8 mouse cellular contexts compared by ENCODE assay signal in genomic region chr11:69671726-69672124, GRCm38 (mm10). TPM values are rescaled to one million over a fixed set of nuclear protein-coding genes. Genes with fewer than 3 reads are reported as not detected.
DNase-seq lines count a peak whose midpoint lies in the region; ATAC-seq and TF ChIP-seq lines count a peak whose summit lies in the region.

No protein-coding gene starts in this region.

- peak overlapping the region; percentile 97 for H3K27ac ChIP-seq in kidney, adult 2 months (ENCODE audit: insufficient read depth, low read depth, low read length)
- peak overlapping the region; percentile 98 for H3K27ac ChIP-seq in embryonic facial prominence, embryonic 10.5 days (replicated peaks)
- peak overlapping the region; percentile 89 for H3K27ac ChIP-seq in intestine, embryonic 15.5 days
- peak overlapping the region; percentile 99 for H3K27ac ChIP-seq in midbrain, postnatal 0 days (ENCODE audit: low read depth, low read length)

- 2% methylated on average over 43 of the region's 43 CpGs for WGBS in kidney, adult 2 months
- WGBS in embryonic facial prominence, embryonic 10.5 days, result under 1% methylated on average over 43 of the region's 43 CpGs
- under 1% methylated on average over 43 of the region's 43 CpGs for WGBS in intestine, embryonic 15.5 days
- under 1% methylated on average over 43 of the region's 43 CpGs for WGBS in midbrain, postnatal 0 days

- peak overlapping the region; percentile 97 for H3K9ac ChIP-seq in intestine, embryonic 15.5 days
- peak overlapping the region; percentile 100 for H3K9ac ChIP-seq in midbrain, postnatal 0 days (replicated peaks; ENCODE audit: low read length, poor library complexity, severe bottlenecking)

- H3K4me2 ChIP-seq in intestine, embryonic 15.5 days (replicated peaks), result no peak overlapping the region; the same call in 1 of the 2 replicates
- H3K4me2 ChIP-seq in midbrain, postnatal 0 days (ENCODE audit: low read depth, low read length, poor library complexity, severe bottlenecking), result peak overlapping the region; percentile 83

- H3K9me3 ChIP-seq in embryonic facial prominence, embryonic 10.5 days, result no peaks in the 10 kb centered on the region
- H3K9me3 ChIP-seq in intestine, embryonic 15.5 days, result no peaks in the 10 kb centered on the region
- H3K9me3 ChIP-seq in midbrain, postnatal 0 days (ENCODE audit: low read length), result no peaks in the 10 kb centered on the region

- no peak for TF ChIP-seq CTCF in kidney, adult 2 months (conservative IDR thresholded peaks at IDR 0.05; ENCODE audit: insufficient read depth, insufficient read length, low read depth, low read length)
- no peak for TF ChIP-seq CTCF in midbrain, postnatal 0 days (IDR thresholded peaks at IDR 0.05)

- H3K36me3 ChIP-seq in kidney, adult 2 months (ENCODE audit: control insufficient read depth, insufficient read depth, low read length), result peaks cover 8% of the 10 kb centered on the region; the same call in 1 of the 2 replicates
- peaks cover 86% of the 10 kb centered on the region for H3K36me3 ChIP-seq in embryonic facial prominence, embryonic 10.5 days (replicated peaks)
- peaks cover 41% of the 10 kb centered on the region for H3K36me3 ChIP-seq in intestine, embryonic 15.5 days
- H3K36me3 ChIP-seq in midbrain, postnatal 0 days (ENCODE audit: insufficient read depth, low read length), result peaks cover 41% of the 10 kb centered on the region

- no peak for TF ChIP-seq POLR2A in kidney, adult 2 months (IDR thresholded peaks at IDR 0.05; ENCODE audit: low read depth, low read length)

- no peak for DNase-seq in kidney, adult 2 months
- no peak for DNase-seq in kidney, postnatal 25 days
- DNase-seq in embryonic facial prominence, embryonic 10.5 days (ENCODE audit: low spot score), result no peak
- no peak for DNase-seq in midbrain, postnatal 0 days (ENCODE audit: low spot score)
- no peak for DNase-seq in layer of hippocampus, postnatal 36 days
- no peak for DNase-seq in MN1 (ENCODE audit: low spot score)
- no peak for DNase-seq in cerebellum, adult 8-10 months

- H3K27me3 ChIP-seq in kidney, adult 2 months (replicated peaks; ENCODE audit: control insufficient read depth, insufficient read depth, low read length), result no peaks in the 10 kb centered on the region
- H3K27me3 ChIP-seq in embryonic facial prominence, embryonic 10.5 days (replicated peaks; ENCODE audit: low read depth, poor library complexity, severe bottlenecking), result no peaks in the 10 kb centered on the region
- H3K27me3 ChIP-seq in intestine, embryonic 15.5 days (replicated peaks), result no peaks in the 10 kb centered on the region
- no peaks in the 10 kb centered on the region for H3K27me3 ChIP-seq in midbrain, postnatal 0 days (ENCODE audit: insufficient read depth, low read length)

- peak; percentile 14 for ATAC-seq in intestine, embryonic 15.5 days
- ATAC-seq in midbrain, postnatal 0 days (ENCODE audit: low FRiP score), result peak; percentile 20; the same call in 1 of the 2 replicates

- peaks cover 5% of the 10 kb centered on the region; the same call in 1 of the 2 replicates for H3K4me1 ChIP-seq in kidney, adult 2 months (ENCODE audit: control insufficient read depth, insufficient read depth, low read length)
- peaks cover 32% of the 10 kb centered on the region for H3K4me1 ChIP-seq in embryonic facial prominence, embryonic 10.5 days
- H3K4me1 ChIP-seq in intestine, embryonic 15.5 days (replicated peaks), result peaks cover 12% of the 10 kb centered on the region
- 0 out of 2 replicates have a peak, but pooled peaks cover 6% of the 10 kb centered on the region for H3K4me1 ChIP-seq in midbrain, postnatal 0 days (ENCODE audit: insufficient read depth, low read length)

- H3K4me3 ChIP-seq in kidney, adult 2 months (ENCODE audit: insufficient read depth, low read depth, low read length), result peak overlapping the region; percentile 93
- H3K4me3 ChIP-seq in embryonic facial prominence, embryonic 10.5 days, result peak overlapping the region; percentile 93
- peak overlapping the region; percentile 77 for H3K4me3 ChIP-seq in intestine, embryonic 15.5 days (replicated peaks)
- H3K4me3 ChIP-seq in midbrain, postnatal 0 days (ENCODE audit: low read depth, low read length), result peak overlapping the region; percentile 98

RNA-seq across cellular contexts. Expression of gene Eif4a1, which starts 0.5 kb away (rescaled TPM):
- polyA plus RNA-seq in kidney, adult 2 months (2012; rRNA removed), result 200 and 244 TPM in 2 replicates
- 780 and 781 TPM in 2 replicates for polyA plus RNA-seq in embryonic facial prominence, embryonic 10.5 days (2016; fragmentation: Nextera tagmentation; extraction: Ambion mirVana)
- polyA plus RNA-seq in intestine, embryonic 15.5 days (2015; fragmentation: Nextera tagmentation; extraction: Ambion mirVana), result 517 and 559 TPM in 2 replicates
- total RNA-seq in midbrain, postnatal 0 days (2014; rRNA removed), result 767 and 793 TPM in 2 replicates
- 501 and 502 TPM in 2 replicates for polyA plus RNA-seq in midbrain, postnatal 0 days (2015; fragmentation: Nextera tagmentation; extraction: Ambion mirVana)
- 100 to 1,000 TPM; 352 to 354 TPM for total RNA-seq in layer of hippocampus, postnatal 36 days (2021)

RNA-seq across cellular contexts. Expression of gene Cd68, which starts 5.8 kb away (rescaled TPM):
- polyA plus RNA-seq in kidney, adult 2 months (2012; rRNA removed), result 8.5 and 10.7 TPM in 2 replicates
- 5.3 and 7.3 TPM in 2 replicates for polyA plus RNA-seq in embryonic facial prominence, embryonic 10.5 days (2016; fragmentation: Nextera tagmentation; extraction: Ambion mirVana)
- polyA plus RNA-seq in intestine, embryonic 15.5 days (2015; fragmentation: Nextera tagmentation; extraction: Ambion mirVana), result 13.3 and 14.2 TPM in 2 replicates
- 7.2 and 10.3 TPM in 2 replicates for total RNA-seq in midbrain, postnatal 0 days (2014; rRNA removed)
- 10.6 and 11.0 TPM in 2 replicates for polyA plus RNA-seq in midbrain, postnatal 0 days (2015; fragmentation: Nextera tagmentation; extraction: Ambion mirVana)
- total RNA-seq in layer of hippocampus, postnatal 36 days (2021), result 10 to 100 TPM; 11.9 to 13.5 TPM

RNA-seq across cellular contexts. Expression of gene Mpdu1, which starts 9.3 kb away (rescaled TPM):
- polyA plus RNA-seq in kidney, adult 2 months (2012; rRNA removed), result 143 and 147 TPM in 2 replicates
- polyA plus RNA-seq in embryonic facial prominence, embryonic 10.5 days (2016; fragmentation: Nextera tagmentation; extraction: Ambion mirVana), result 64.9 and 67.2 TPM in 2 replicates
- 60.9 and 63.4 TPM in 2 replicates for polyA plus RNA-seq in intestine, embryonic 15.5 days (2015; fragmentation: Nextera tagmentation; extraction: Ambion mirVana)
- 224 and 278 TPM in 2 replicates for total RNA-seq in midbrain, postnatal 0 days (2014; rRNA removed)
- 118 and 123 TPM in 2 replicates for polyA plus RNA-seq in midbrain, postnatal 0 days (2015; fragmentation: Nextera tagmentation; extraction: Ambion mirVana)
- total RNA-seq in layer of hippocampus, postnatal 36 days (2021), result 10 to 100 TPM; 55.0 to 58.8 TPM

RNA-seq across cellular contexts. Expression of gene Senp3, which starts 10.2 kb away (rescaled TPM):
- 41.8 and 43.5 TPM in 2 replicates for polyA plus RNA-seq in kidney, adult 2 months (2012; rRNA removed)
- 136 and 141 TPM in 2 replicates for polyA plus RNA-seq in embryonic facial prominence, embryonic 10.5 days (2016; fragmentation: Nextera tagmentation; extraction: Ambion mirVana)
- polyA plus RNA-seq in intestine, embryonic 15.5 days (2015; fragmentation: Nextera tagmentation; extraction: Ambion mirVana), result 62.1 and 63.9 TPM in 2 replicates
- 81.7 and 89.2 TPM in 2 replicates for total RNA-seq in midbrain, postnatal 0 days (2014; rRNA removed)
- 70.3 and 74.0 TPM in 2 replicates for polyA plus RNA-seq in midbrain, postnatal 0 days (2015; fragmentation: Nextera tagmentation; extraction: Ambion mirVana)
- 100 to 1,000 TPM; 101 to 122 TPM for total RNA-seq in layer of hippocampus, postnatal 36 days (2021)

RNA-seq across cellular contexts. Expression of gene Tnfsf13, which starts 13.9 kb away (rescaled TPM):
- polyA plus RNA-seq in kidney, adult 2 months (2012; rRNA removed), result 3.8 and 4.1 TPM in 2 replicates
- 0.15 TPM in 1 of 2 replicates, not detected in the other for polyA plus RNA-seq in embryonic facial prominence, embryonic 10.5 days (2016; fragmentation: Nextera tagmentation; extraction: Ambion mirVana)
- 0.33 and 0.54 TPM in 2 replicates for polyA plus RNA-seq in intestine, embryonic 15.5 days (2015; fragmentation: Nextera tagmentation; extraction: Ambion mirVana)
- total RNA-seq in midbrain, postnatal 0 days (2014; rRNA removed), result 0.27 and 0.57 TPM in 2 replicates
- polyA plus RNA-seq in midbrain, postnatal 0 days (2015; fragmentation: Nextera tagmentation; extraction: Ambion mirVana), result 0.96 and 1.1 TPM in 2 replicates
- 1 to 10 TPM; 2.1 to 3.1 TPM for total RNA-seq in layer of hippocampus, postnatal 36 days (2021)
